Mouse (Mus musculus) thymus, postnatal 36 days (tissue): ENCODE measurements around the gene Nt5c.
"Not testable (repeated sequence)": the region's sequence is repeated elsewhere in the genome, so short reads cannot be mapped to it uniquely, and the experiment has no call there.

Experiments
- DNase-seq, 2 experiments: peaks; one replicate each; pipeline ENCODE4 v3.0.0; 2022; ENCODE audit warnings: mixed read lengths in 2 of 2

Nt5c gene

GRCm38 (mm10) chr11:115509773-115510506 lies 18.3 kb upstream of the Nt5c start:
- no peak for DNase-seq

GRCm38 (mm10) chr11:115508061-115508460 lies 16.4 kb upstream of the Nt5c start:
- peak; percentile 34 to 61 for DNase-seq

DNA sequence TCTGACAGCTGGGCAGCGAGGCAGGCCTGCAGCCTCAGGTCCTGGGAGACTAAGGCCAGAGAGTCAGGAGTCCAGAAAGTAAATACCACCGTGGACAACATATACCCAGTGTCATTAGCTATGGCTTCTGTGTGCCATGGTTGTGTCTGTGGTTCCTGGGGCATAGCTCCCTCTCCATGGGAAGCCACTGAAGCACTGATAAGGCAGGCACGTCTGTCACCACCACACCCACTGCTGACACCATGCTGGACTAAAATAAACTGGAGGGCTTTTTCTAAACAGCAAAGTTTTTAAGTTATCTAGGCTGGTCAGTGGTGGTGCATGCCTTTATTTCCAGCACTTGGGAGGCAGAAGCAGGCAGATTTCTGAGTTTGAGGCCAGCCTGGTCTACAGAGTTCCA lies 14.9 kb upstream of the Nt5c start:
- DNase-seq, result no peak

DNA sequence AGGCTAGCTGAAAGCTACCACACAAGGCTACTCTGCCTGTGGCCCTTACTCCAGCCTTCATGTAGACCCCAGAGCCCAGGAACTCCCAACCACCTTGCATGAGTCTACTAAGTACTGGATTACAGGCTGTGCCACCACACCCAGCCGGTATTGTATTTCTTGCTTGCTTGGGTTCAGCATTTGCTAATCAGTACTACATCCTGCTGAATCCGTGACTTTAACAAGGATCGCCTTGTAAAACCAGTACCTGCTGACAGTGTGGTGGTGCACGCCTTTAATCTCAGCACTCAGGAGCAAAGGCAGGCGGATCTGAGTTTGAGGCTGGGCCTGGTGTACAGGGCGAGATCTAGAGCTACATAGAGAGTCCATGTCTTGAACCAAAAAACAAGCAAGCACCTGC lies 11.0 kb upstream of the Nt5c start:
- no peak for DNase-seq

- DNase-seq, result not testable (repeated sequence)
Observed at GRCm38 (mm10) chr11:115496559-115496958, 4.9 kb upstream of the Nt5c start.

- DNase-seq, result no peak
Observed at GRCm38 (mm10) chr11:115492387-115492786, 725 bp upstream of the Nt5c start.

DNA sequence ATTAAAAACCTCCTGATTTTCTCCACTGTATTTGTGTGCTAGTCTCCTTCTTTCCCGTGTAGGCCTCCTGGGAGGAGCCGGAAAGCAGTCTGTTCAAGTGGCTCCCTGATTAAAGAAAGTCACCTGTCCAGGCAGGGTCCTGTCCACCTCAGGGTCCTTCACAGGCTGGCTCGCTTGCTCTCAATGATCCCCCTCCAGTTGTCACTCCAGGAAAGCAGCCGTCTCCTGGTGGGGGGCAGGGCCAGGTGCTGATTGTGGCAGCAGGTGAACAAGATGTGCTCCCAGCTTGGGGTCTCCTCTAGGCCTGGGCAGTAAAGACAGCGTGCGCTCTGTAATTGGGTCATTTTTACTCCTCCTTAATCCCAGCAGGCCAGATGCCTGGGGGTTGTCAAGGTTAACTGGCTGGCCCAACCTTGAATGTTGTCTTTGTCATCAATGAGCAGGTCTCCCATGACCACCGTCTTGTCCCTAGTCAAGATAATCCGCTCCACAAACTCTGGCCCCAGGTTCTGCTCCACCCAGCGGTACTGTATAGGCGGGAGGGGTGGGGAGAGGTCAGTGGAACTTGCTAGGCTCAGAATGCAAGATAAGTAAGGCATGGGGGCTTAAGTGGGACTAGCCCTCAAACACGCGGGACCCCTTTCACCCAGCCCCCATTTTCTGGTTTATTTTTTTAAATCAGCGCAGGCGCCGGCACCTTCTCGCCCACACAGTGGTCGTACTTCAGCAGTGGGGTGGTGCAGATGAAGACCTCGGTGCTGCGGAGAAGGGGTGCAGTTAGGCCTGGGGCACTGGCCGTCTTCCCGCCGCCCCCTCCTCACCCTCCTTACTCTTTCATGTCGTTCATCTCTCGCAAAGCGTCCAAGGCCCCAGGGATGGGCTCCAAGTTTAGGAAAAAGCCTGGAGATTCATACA lies 964 bp downstream of the Nt5c start:
- DNase-seq, result peak in 1 of 2 experiments; percentile 29

DNA sequence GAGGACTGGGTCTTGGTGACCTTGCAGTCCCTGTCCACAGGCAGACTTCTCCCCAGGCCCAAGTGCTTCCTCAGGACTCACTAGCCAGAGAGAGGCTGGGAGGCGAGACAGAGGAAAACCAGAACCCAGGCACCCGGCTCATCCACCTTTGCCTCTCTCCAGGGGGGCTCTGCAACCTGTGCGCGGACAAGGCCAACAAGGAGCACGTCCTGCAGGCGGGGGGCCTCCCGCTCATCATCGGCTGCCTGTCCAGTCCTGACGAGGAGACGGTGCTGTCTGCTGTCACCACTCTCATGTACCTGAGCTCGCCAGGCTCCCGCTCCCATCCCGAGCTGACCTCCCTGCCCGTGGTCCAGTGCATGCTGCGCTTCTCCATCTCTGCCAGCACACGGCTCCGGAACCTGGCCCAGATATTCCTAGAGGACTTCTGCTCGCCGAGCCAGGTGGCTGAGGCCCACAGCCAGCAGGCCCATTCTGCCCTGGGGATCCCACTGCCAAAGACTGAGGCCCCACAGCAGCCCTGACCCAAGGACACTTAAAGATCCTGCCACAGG lies 3.0 kb downstream of the Nt5c start:
- DNase-seq, result no peak

DNA sequence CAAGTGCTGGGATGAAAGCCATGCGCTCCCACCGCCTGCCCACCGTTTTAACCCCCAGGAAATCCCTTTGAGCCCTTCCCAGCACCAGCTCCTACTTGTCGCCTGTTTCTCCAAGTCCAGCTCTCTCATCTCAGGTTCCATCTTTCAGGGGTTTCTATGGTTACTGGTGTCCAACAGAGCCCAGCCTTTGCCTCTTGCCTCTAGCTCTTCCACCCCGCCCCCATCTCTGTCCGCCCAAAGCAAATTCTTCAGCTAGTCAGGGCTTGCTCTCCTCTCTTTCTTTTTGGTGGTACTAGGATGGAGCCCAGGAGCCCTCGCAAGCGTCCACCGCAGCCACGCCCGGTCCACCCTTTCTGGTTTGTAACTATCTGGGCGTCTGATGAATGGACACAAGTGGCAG lies 6.5 kb downstream of the Nt5c start:
- DNase-seq, result no peak

DNA sequence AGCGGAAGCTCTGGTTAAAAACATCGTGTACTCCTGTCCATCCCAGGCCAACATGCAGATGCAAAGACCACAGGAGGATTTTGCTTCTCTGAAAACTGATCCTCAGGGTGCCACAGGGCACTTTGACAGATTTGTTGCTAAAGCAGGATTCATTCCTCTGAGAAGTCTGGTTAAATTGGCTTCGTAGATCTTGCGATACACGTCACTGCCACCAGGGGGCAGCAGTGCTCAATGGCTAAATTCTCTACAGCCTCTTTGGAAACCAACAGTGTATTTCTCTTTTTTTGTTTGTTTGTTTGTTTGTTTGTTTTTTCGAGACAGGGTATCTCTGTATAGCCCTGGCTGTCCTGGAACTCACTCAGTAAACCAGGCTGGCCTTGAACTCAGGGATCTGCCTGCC lies 7.9 kb downstream of the Nt5c start:
- peak; percentile 74 to 82 for DNase-seq

- DNase-seq, result no peak
Observed at GRCm38 (mm10) chr11:115483278-115483677, 8.4 kb downstream of the Nt5c start.

DNA sequence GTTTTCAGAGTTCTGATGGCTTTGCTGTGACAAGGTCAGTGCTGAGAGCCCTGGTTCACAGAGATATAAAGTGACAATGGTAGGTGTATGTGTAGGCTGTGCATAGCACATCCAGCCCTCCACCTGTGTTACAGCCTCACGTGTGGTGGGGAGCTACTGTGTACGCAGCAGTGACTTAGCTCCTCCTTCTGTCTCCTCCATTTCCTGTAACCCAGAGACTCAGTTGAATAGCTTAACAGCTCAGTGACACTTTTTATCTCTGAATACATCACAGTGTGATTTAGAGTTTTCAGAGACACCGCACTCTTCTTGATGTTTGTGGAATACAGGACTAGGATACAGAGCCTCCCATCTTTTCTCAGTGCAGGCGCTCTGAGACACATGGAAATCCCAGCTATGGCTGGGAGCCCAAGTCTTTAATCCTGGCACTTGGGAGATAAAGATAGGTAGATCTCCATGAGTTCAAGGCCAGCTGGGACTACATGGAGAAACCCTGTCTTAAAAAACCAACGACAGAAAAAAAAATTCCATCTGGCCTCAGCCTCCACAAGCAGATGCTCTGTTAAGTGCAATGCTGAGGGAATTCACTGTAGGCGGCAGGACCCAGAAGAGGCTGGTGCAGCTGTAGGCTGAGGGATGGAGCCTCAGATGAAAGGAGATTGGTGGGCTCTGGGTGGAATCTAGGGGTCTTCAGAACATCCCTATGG lies 10.0 kb downstream of the Nt5c start:
- DNase-seq, result peak; percentile 48 to 72

GRCm38 (mm10) chr11:115478296-115478938 lies 13.2 kb downstream of the Nt5c start:
- DNase-seq, result no peak

- DNase-seq, result not testable (repeated sequence)
Observed at GRCm38 (mm10) chr11:115477388-115477787, 14.3 kb downstream of the Nt5c start.

- DNase-seq, result peak in 1 of 2 experiments; percentile 9
Observed at GRCm38 (mm10) chr11:115476630-115477029, 15.0 kb downstream of the Nt5c start.

- no peak for DNase-seq
Observed at GRCm38 (mm10) chr11:115475758-115476237, 15.9 kb downstream of the Nt5c start.

DNA sequence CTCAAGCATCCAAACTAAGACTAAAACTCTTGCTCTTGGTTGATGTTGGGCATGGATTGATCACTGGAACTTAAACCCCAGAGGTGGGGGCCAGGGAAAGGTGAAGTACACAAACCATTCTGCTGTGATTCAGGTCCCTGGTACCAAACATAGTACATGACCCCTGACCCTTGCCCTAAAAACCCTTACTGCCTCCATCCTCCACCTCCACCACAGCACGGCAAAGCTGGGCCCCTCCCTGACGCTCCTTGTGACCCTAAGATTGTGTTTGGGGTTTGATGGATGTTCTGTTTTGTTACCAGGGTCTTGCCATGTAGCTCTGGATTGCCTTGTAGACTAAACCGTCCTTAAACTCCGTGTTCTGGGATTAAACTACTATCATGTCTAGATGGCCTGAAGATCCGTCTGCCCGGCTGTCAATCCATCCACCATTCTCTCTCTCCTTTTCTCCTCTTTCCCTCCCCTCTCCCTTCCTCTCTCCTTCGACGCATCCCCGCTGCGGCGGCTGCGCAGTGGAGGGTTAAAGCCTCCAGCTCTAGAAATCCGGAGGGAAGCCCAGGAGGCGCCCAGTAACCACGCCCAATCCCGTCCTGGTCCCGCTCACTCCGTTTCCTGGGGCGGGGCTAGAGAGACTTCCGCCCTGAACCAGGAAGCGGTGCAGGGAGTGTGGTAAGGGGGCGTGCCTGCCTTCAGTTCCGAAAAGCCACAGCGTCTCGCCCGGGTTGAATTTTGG lies 16.5 kb downstream of the Nt5c start, which contains the start of gene Armc7:
Armc7 (plus strand) TSS at position 643 of the 733 bp plus-strand sequence.
- DNase-seq, result peak; percentile 95

- DNase-seq, result peak; percentile 93 to 97
Observed at GRCm38 (mm10) chr11:115473626-115474275, 17.9 kb downstream of the Nt5c start.

DNA sequence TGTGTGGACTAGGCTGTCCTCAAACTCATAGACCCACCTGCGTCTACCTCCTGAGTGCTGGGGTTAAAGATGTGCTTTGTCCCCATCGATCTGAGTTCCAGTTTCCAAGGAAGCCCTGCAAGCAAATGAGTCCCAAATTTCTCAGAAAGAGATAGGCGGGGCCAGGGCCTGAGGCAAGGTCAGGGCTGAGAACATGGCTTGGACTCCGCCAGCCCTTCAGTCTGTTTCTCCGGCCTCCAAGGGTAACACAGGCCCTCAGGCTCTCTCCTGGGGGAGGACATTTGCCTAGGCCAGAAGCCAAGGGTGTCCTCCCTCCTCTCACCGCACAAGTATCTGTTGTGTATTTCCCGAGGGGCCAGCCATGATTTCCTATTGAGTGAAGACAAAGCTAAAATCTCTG lies 19.5 kb downstream of the Nt5c start:
- no peak for DNase-seq

- no peak for DNase-seq
Observed at GRCm38 (mm10) chr11:115467217-115467618, 24.4 kb downstream of the Nt5c start.

DNA sequence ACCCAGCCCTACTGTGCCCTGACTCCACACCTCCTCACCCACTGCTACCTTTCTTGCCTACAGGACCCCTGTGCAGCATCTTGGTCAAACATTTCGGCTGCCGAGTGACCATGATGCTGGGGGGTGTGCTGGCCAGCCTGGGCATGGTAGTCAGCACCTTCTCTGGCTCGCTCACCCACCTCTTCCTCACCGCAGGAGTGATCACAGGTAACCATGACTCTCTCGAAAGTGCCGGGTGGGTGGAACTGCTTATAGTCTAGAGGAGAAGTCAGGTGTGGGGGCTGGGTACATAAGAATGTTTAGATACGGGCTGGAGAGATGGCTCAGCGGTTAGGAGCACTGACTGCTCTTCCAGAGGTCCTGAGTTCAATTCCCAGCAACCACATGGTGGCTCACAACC lies 26.8 kb downstream of the Nt5c start:
- peak; percentile 61 to 65 for DNase-seq
